Mouse (Mus musculus): Measurements from ENCODE around the gene Npc1l1. TPM values are rescaled to one million over a fixed set of nuclear protein-coding genes. Genes with fewer than 3 reads are reported as not detected.

Gene Npc1l1
- total and polyA plus RNA-seq, 2 experiments = 0.05 TPM; not detected in 1

GRCm38 (mm10) chr11:6252824-6253223, 22.9 kb upstream of the Npc1l1 start:
- Histone ChIP-seq H3K79me2 (ENCODE audit: control insufficient read depth, insufficient read depth, low read length) (no peaks in the 10 kb centered on the region), H3K4me3 (ENCODE audit: insufficient read depth, low read depth, low read length) (no peak overlapping the region), H3K9ac (ENCODE audit: low read depth, low read length) (no peak overlapping the region), H3K27me3 (ENCODE audit: control insufficient read depth, insufficient read depth, low read length) (no peaks in the 10 kb centered on the region), H3K4me1 (ENCODE audit: control insufficient read depth, insufficient read depth, low read length) (no peaks in the 10 kb centered on the region), H3K36me3 (ENCODE audit: control insufficient read depth, insufficient read depth, low read length) (no peaks in the 10 kb centered on the region), H3K27ac (replicated peaks; ENCODE audit: insufficient read depth, low read depth, low read length) (no peak overlapping the region)
- DNase-seq (ENCODE audit: extremely low read depth, low read depth, low spot score) = no peak
- TF ChIP-seq POLR2A (IDR thresholded peaks at IDR 0.05; ENCODE audit: extremely low read depth, insufficient read depth, low read length) = no peak
- no peak for TF ChIP-seq CTCF (IDR thresholded peaks at IDR 0.05; ENCODE audit: low read depth, low read length)
- 81% methylated on average over 4 of the region's 4 CpGs for WGBS

GRCm38 (mm10) chr11:6252248-6252647, 22.3 kb upstream of the Npc1l1 start:
- Histone ChIP-seq H3K9ac (ENCODE audit: low read depth, low read length) (no peak overlapping the region), H3K36me3 (ENCODE audit: control insufficient read depth, insufficient read depth, low read length) (no peaks in the 10 kb centered on the region), H3K27ac (replicated peaks; ENCODE audit: insufficient read depth, low read depth, low read length) (no peak overlapping the region), H3K4me1 (ENCODE audit: control insufficient read depth, insufficient read depth, low read length) (no peaks in the 10 kb centered on the region), H3K4me3 (ENCODE audit: insufficient read depth, low read depth, low read length) (no peak overlapping the region), H3K27me3 (ENCODE audit: control insufficient read depth, insufficient read depth, low read length) (no peaks in the 10 kb centered on the region), H3K79me2 (ENCODE audit: control insufficient read depth, insufficient read depth, low read length) (no peaks in the 10 kb centered on the region)
- TF ChIP-seq CTCF (IDR thresholded peaks at IDR 0.05; ENCODE audit: low read depth, low read length) (no peak), POLR2A (IDR thresholded peaks at IDR 0.05; ENCODE audit: extremely low read depth, insufficient read depth, low read length) (no peak)
- WGBS = 92% methylated on average over 5 of the region's 5 CpGs
- no peak for DNase-seq (ENCODE audit: extremely low read depth, low read depth, low spot score)

GRCm38 (mm10) chr11:6244707-6245106, 14.8 kb upstream of the Npc1l1 start:
- DNase-seq (ENCODE audit: extremely low read depth, low read depth, low spot score) = no peak
- H3K9ac ChIP-seq (ENCODE audit: low read depth, low read length) = no peak overlapping the region
- WGBS = 73% methylated on average over 19 of the region's 19 CpGs

GRCm38 (mm10) chr11:6233025-6233424, 3.1 kb upstream of the Npc1l1 start:
- no peaks in the 10 kb centered on the region for H3K27me3 ChIP-seq (ENCODE audit: control insufficient read depth, insufficient read depth, low read length)
- no peaks in the 10 kb centered on the region for H3K36me3 ChIP-seq (ENCODE audit: control insufficient read depth, insufficient read depth, low read length)
- H3K79me2 ChIP-seq (ENCODE audit: control insufficient read depth, insufficient read depth, low read length) = no peaks in the 10 kb centered on the region
- DNase-seq (ENCODE audit: extremely low read depth, low read depth, low spot score) = peak; percentile 24
- H3K9ac ChIP-seq (ENCODE audit: low read depth, low read length) = no peak overlapping the region
- WGBS = 72% methylated on average over 4 of the region's 4 CpGs
- no peaks in the 10 kb centered on the region for H3K4me1 ChIP-seq (ENCODE audit: control insufficient read depth, insufficient read depth, low read length)
- no peak for TF ChIP-seq POLR2A (IDR thresholded peaks at IDR 0.05; ENCODE audit: extremely low read depth, insufficient read depth, low read length)
- TF ChIP-seq CTCF (IDR thresholded peaks at IDR 0.05; ENCODE audit: low read depth, low read length) = no peak
- H3K4me3 ChIP-seq (ENCODE audit: insufficient read depth, low read depth, low read length) = no peak overlapping the region
- H3K27ac ChIP-seq (replicated peaks; ENCODE audit: insufficient read depth, low read depth, low read length) = no peak overlapping the region

More at GRCm38 (mm10) chr11:6244707-6245106, 14.8 kb upstream of the Npc1l1 start:
- no peak overlapping the region for H3K27ac ChIP-seq (replicated peaks; ENCODE audit: insufficient read depth, low read depth, low read length)
- no peaks in the 10 kb centered on the region for H3K4me1 ChIP-seq (ENCODE audit: control insufficient read depth, insufficient read depth, low read length)
- H3K27me3 ChIP-seq (ENCODE audit: control insufficient read depth, insufficient read depth, low read length) = no peaks in the 10 kb centered on the region
- TF ChIP-seq CTCF (IDR thresholded peaks at IDR 0.05; ENCODE audit: low read depth, low read length) = no peak
- no peak for TF ChIP-seq POLR2A (IDR thresholded peaks at IDR 0.05; ENCODE audit: extremely low read depth, insufficient read depth, low read length)
- H3K79me2 ChIP-seq (ENCODE audit: control insufficient read depth, insufficient read depth, low read length) = no peaks in the 10 kb centered on the region
- H3K36me3 ChIP-seq (ENCODE audit: control insufficient read depth, insufficient read depth, low read length) = no peaks in the 10 kb centered on the region
- H3K4me3 ChIP-seq (ENCODE audit: insufficient read depth, low read depth, low read length) = no peak overlapping the region

GRCm38 (mm10) chr11:6224541-6225229, 5.3 kb downstream of the Npc1l1 start:
- DNase-seq (ENCODE audit: extremely low read depth, low read depth, low spot score) = no peak
- Histone ChIP-seq H3K79me2 (ENCODE audit: control insufficient read depth, insufficient read depth, low read length) (no peaks in the 10 kb centered on the region), H3K9ac (ENCODE audit: low read depth, low read length) (no peak overlapping the region), H3K27ac (replicated peaks; ENCODE audit: insufficient read depth, low read depth, low read length) (no peak overlapping the region), H3K36me3 (ENCODE audit: control insufficient read depth, insufficient read depth, low read length) (no peaks in the 10 kb centered on the region), H3K4me1 (ENCODE audit: control insufficient read depth, insufficient read depth, low read length) (no peaks in the 10 kb centered on the region), H3K27me3 (ENCODE audit: control insufficient read depth, insufficient read depth, low read length) (no peaks in the 10 kb centered on the region), H3K4me3 (ENCODE audit: insufficient read depth, low read depth, low read length) (no peak overlapping the region)
- 81% methylated on average over 14 of the region's 14 CpGs for WGBS
- TF ChIP-seq CTCF (IDR thresholded peaks at IDR 0.05; ENCODE audit: low read depth, low read length) (no peak), POLR2A (IDR thresholded peaks at IDR 0.05; ENCODE audit: extremely low read depth, insufficient read depth, low read length) (no peak)

- WGBS = 94% methylated on average over 10 of the region's 10 CpGs
- TF ChIP-seq CTCF (IDR thresholded peaks at IDR 0.05; ENCODE audit: low read depth, low read length) (no peak), POLR2A (IDR thresholded peaks at IDR 0.05; ENCODE audit: extremely low read depth, insufficient read depth, low read length) (no peak)
- H3K27me3 ChIP-seq (ENCODE audit: control insufficient read depth, insufficient read depth, low read length) = no peaks in the 10 kb centered on the region
- H3K27ac ChIP-seq (replicated peaks; ENCODE audit: insufficient read depth, low read depth, low read length) = no peak overlapping the region
- no peaks in the 10 kb centered on the region for H3K4me1 ChIP-seq (ENCODE audit: control insufficient read depth, insufficient read depth, low read length)
- H3K79me2 ChIP-seq (ENCODE audit: control insufficient read depth, insufficient read depth, low read length) = no peaks in the 10 kb centered on the region
- no peak overlapping the region for H3K4me3 ChIP-seq (ENCODE audit: insufficient read depth, low read depth, low read length)
- H3K9ac ChIP-seq (ENCODE audit: low read depth, low read length) = no peak overlapping the region
- no peaks in the 10 kb centered on the region for H3K36me3 ChIP-seq (ENCODE audit: control insufficient read depth, insufficient read depth, low read length)
- no peak for DNase-seq (ENCODE audit: extremely low read depth, low read depth, low spot score)
Observed at GRCm38 (mm10) chr11:6222187-6222586, 7.8 kb downstream of the Npc1l1 start.

Measured in liver, adult 2 months (tissue).